Mouse (Mus musculus) gastrocnemius, postnatal 25 days (tissue): ENCODE measurements around the gene Slc22a20. TPM values are rescaled to one million over a fixed set of nuclear protein-coding genes. Genes with fewer than 3 reads are reported as not detected.

Experiments
- DNase-seq: peaks from one replicate; pipeline ENCODE4 v3.0.0; 2022
- long read RNA-seq, 2 experiments: library from polyadenylated mRNA; stranded (forward); transcript quantifications; one replicate each; pipeline ENCODE4 v2.0.0; 2021
- total RNA-seq, 2 experiments: library from RNA; stranded (reverse); gene quantifications; 1 replicate in 1 of 2; 2 replicates in 1 of 2; pipeline ENCODE4 v1.2.3; 2021

Slc22a20 gene
- total RNA-seq: not detected
- long read RNA-seq, experiment 1: 0 reads
- long read RNA-seq, experiment 2: 0 reads

DNA sequence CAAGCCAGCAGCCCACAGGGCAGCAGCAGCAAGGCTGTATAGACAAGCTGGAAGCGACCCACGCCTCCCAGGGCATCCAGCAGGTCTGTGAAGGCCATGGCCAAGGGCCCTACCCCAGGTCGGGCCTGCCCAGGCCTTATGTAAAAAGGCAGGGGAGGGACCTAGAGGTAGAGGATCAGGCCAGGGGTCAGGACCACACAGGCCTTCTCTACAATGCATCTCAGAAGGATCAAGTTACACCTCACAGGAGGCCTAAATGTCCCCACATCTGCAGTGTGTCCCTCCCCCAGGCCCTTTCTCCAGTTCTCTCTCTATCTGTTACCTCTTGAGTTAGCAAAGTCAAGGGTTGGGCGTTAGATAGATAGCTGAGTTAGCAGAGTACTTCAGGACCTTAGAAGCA is at the start of gene Slc22a20:
TSS of gene Slc22a20 (minus strand) at position 101 of the 400 bp plus-strand sequence.
- DNase-seq: no peak

DNA sequence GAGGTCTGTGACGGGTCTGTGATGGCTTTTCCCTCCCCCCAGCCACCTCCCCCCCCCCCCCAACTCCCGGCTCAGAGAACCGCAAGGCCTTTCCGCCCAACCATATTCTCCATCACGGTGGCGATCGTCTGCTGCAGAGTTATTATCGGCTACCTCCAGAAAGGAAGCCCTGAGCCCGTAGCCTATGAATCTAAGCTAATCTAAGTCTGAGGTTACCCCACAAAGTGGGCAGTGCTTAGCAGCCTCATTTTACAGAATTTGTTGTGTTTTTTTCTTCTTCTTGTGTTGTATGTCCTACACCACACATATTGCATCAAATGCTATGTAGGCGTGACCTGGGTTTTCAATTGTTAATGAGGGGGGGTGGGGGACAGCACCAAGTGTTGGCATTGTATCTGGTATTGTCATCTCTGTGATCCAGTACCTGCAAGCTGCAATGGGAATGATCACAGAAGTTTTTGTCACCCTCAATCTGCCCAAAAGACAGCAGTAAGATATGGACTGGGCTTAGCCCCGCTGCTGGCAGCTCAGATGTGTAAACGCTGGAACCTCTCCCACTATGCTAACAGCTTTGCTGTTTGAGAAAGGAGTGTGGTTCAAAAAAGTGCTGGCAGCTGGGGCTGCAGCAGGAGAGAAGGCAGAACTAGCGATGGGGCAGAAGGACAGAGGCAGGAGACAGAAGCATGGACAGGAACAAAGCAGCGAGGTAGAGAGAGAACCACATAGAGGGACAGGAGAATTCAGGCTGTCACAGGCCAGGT is 44.8 kb upstream of the Slc22a20 start:
- no peak for DNase-seq

DNA sequence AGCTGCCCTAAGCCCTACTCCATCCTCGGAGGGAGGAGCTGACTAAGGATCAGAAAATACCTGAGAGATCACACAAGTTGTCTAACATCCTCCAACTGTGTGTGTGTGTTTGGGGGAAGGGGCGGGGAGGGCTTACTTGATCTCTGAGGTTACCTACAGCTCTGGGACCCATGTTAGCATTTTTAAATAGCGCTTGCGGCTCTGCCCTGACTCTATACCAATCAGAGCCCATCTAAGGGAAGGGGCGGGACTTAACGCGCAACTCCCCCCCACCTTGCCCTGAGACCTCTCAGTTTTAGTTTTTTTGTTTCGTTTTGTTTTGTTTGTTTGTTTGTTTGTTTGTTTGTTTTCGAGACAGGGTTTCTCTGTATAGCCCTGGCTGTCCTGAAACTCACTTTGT is 43.5 kb upstream of the Slc22a20 start:
- DNase-seq: no peak

DNA sequence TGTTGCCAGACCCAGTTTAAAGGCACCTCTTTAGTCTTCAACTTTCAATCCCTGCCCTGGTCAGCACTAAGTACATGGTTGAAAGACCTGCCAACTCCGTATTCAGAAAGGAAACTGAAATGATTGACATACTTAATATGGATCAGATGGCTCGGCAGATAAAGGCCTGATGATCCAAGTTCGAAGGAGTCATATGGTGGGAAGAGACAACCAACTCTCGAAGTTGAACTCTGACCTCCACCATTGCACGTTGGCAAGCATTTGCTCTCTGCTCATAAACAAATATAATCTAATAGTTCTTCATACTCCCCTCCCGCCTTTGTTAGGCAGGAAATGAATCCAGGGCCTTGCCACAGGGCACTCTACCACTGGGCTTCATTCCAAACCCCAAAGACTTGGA is 43.0 kb upstream of the Slc22a20 start:
- no peak for DNase-seq

DNA sequence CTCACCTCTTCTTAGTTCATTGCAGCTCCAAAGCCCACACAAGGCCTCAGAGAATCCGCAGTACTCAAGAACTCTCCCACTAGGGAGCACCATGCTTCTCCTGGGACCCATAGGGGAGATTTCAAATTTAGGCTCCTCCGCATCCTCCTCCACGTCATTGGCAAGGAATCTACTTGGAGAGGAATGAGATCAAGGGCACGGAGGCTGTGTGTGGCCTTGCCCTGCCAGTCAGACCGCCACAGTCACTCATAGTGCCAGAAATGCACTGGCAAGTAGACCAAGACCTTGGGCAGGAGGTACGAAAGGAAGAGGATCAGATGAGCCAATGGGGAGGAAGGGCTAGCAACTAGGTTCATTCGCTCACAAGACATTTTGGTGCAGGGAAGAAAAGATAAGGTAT is 38.0 kb upstream of the Slc22a20 start:
- DNase-seq: no peak

DNA sequence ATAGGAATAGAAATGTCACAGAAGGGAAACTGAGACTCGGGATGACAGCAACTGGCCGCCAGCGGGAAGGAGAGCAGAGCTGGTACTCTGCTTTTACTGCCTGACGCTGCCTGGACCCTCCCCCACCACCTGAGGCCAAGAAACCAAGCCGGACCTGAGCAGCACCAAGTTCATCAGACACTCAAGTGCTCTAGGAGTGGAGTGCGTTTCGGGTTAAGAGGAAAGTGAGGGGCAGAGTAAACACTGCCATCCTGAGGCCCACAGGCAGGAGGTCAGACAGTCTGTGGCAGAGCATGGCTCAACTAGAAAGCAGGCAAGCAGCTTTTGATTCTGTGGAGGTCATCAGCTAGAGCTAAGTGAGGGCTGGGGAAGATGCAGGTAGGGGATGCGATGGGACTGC is 37.1 kb upstream of the Slc22a20 start:
- DNase-seq: no peak

DNA sequence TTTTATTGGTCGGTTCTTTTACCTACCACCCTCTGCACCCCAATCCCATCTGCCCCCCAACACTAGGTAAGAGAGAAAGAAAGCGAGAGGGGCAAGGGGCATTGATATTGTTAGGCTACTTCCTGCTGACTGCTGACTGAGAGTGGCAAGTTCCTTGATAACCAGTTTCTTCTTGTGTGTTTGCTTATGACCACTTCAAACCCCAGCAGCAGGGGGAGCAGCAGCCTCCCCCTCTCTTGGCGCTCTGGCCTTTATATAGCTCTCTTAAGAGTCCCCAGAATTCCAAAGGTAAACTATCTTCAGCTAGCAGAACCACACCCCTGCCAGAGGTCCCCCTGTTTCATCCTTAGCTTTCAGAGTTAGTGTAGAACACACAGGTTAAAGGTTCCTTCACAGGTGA is 34.3 kb upstream of the Slc22a20 start:
- no peak for DNase-seq

DNA sequence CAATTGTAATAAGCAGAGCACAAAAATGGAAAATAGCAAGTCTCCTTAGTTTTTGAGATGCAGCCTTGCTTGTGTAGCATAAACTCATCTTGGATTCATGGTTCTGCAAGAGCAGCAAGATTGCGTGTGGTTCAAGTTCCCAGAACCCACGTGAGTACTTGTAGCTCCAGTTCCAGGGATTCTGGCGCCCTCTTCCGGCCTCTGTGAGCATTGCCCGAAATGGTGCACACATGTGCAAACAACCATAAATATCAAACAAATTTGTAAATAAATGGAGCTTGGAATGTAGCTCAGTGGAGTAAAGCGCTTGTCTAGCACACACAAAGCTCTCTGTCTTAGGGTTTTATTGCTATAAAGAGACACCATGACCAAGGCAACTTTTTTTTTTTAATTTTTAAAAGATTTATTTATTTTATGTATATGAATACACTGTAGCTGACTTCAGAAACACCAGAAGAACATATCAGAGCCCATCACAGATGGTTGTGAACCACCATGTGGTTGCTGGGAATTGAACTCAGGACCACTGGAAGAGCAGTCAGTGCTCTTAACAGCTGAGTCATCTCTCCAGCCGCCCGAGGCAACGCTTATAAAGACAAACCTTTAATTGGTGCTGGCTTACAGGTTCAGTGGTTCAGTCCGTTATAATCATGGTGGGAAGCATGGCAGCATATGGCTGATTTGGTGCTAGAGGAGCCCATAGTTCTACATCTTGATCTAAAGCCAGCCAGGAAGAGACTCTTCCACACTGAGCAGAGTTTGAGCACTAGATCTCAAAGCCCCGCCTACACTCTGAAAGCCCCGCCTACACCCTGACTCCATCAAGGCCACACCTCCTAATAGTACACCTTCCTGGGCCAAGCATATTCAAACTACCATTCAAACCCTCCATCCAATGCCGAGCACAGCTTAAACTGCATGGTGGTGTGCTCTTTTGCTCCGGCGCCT is 32.5 kb upstream of the Slc22a20 start:
- DNase-seq: peak; percentile 72

DNA sequence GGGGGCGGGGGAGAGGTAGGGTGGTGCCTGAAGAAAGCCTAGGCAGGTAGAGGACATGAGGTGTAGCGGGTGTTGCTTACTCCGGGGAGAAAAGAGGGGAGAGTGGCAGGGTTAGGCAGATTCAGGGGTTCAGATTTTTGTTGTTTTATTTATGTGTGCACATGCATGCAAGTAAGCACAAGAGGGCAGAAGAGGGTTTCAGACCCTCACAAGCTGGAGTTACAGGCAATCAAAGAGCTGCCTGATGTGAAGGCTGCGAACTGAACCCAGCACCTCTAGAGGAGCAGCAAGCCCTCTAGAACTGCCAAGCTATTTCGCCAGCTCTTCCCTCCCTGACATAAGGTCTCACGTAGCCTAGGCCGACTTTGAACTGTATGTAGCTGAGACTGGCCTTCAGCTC is 30.6 kb upstream of the Slc22a20 start:
- DNase-seq: no peak

DNA sequence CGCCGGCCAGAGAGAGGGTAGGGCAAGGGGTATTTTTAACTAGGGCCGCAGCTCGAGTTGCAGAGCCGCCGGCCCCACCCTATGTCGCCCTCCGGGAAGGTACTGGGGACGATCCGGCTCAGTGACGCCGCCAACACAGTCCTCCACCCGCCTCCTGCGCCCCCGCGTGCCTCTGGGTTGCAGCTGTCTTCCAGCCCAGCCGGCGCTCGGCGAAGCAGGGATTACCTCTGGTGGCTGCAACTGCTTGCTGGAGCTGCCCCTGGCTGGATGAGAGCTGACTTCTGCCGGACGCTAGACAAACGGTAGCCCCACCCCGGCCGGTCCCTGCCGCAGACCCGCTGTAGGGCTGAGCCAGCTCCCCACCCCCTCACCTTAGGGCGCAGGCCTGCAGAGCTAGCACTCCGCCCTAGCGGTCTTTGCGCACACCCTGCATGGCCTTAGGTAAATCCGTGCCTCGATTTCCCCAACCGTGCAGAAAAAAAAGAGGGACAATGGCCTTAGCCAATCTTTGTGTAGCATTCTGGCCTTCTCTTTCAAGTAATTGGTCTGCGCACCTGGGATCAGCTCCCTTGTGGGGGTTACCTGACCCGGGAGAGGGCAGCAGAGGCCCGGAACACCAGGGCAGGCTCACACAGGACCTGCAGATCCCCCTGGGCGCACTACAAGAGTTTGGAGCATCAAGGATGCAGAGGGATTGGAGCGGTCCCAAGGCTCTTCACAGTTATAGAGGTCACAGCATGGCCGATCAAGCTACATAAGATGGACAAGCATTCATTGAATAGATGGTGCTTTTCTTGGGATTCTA is 29.8 kb upstream of the Slc22a20 start, which contains the start of gene Capn1:
TSS of gene Capn1 (minus strand) at position 387 of the 805 bp plus-strand sequence.
- DNase-seq: peak; percentile 88

DNA sequence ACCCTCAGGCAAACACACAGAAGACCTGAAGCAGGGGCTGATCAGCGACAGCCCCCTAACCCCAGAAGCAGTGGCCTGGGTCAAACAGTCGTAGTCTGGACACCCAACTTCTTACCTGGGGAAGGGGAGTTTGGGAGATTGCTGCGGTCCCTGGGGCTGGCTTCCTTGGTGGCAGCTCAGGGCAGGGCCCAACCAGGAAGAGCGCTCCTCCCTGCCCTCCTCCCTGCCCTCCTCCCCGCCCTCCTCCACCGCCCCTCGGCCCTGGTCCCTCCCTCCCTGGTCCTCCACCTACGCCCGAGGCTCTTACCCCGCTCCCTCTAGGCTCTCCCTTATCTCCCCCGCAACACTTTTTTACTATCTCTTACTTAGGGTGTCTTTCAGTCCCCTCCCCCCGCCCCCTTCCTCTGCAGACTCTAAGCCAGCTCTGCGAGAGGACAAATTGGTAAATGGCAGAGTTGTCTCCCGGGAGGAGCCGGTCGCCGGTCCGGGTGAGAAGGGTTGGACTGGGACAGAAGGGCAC is 29.1 kb upstream of the Slc22a20 start:
- DNase-seq: peak; percentile 66

DNA sequence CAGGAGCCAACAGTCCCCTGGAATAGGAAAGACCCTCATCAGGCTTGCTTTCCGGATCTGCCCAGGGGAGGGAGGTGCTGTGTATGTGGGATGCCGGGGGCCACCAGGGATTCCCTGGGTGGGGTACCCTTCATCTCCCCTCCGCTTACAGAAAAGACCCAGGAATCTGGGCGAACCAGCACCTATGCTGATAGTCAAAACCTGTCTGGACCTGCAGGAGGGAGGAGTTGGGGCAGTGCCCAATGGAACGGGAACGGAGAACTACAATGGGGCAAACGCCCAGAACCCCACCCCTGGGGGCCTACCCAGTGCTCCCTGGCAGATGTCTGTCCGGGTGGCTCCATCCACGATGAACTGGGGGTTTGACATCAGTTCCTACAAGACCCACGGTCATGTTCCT is 27.7 kb upstream of the Slc22a20 start:
- no peak for DNase-seq

DNA sequence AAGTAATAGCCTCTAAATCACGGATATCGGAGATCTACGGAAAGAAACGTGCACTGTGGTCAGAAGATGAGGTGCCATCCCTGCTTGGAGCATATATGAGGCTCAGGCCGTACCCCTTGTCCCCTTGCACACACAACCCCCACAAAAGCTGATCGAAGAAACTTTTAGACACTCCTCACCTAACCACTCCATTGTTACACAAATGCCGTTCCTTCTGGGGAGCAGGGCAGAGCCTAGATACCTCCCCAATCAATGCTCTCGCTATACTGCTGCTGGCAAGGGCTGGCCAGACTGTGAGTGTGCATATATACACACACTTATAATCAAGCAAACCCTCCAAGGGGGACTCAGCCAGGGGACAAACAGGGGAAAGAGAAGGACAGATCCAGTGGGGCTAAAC is 23.2 kb upstream of the Slc22a20 start:
- no peak for DNase-seq

DNA sequence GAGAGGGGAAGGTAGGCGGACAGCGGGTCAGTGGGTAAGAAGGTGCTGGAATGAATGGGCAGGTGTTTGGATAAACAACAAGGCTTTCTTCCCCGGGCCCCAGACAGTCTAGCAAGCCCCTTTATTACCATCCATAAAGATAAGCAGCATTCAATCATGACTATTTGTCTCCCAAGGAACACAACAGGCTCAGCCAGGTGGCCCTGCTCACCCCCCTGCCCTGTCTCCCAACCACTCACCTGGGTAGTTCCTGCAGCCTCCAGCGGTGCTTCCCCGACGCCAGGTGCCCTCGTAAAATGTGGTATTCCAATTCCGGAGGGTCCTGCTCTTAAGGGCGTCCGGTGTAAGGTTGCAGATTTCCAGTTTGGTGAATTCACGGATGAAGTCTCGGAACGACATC is 21.1 kb upstream of the Slc22a20 start:
- no peak for DNase-seq

DNA sequence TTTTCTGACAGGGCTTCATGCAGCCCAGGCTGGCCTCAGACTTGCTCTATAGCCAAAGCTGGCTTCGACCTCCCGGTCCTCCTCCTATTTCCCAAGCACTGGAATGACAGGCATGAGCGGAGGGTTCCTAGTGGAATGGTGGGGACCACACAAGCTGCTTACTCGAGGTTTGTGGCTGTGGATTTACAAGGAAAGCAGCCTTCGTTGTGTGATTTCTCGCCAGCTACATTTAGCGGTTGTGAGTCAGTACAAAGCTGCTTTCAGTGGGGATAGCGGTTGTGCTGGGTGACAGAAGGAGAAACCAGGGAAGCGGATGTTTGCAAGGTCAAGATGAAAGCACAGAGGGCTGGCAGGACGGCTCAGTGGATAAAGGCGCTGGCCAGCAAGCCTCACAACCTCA is 19.6 kb upstream of the Slc22a20 start:
- DNase-seq: no peak

DNA sequence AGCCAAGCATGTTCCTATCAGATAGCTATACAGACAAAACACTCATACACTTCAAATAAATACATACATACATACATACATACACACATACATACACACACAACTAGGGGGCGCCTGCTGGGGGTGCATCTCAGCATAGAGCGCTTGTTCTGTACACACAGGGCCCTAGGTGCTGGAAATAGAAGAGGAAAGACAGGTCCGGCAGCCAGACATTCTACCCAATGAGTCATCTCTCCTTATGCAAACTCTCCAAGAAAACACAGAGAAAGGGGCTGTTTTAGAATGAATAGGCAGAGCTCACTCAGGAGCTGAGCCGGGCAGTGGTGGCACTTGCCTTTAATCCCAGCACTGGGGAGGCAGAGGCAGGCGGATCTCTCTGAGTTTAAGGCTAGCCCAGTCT is 14.0 kb upstream of the Slc22a20 start:
- DNase-seq: no peak

DNA sequence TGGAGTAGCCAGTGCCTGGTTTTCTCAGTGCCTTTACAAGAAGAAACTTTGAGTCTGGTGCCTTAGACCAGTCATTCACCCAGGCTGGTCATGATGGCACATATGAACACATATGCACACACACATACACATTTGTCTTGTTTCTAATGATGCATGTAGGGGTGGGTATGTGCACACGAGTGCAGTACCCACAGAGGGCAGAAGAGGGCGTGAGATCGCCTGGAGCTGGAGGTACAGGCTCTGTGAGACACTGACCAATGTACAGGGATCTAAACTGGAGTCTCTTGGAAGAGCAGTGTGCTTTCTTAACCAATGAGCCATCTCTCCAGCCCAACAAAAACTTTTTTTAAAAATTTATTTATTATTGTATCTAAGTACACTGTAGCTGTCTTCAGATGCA is 12.2 kb upstream of the Slc22a20 start:
- DNase-seq: no peak

DNA sequence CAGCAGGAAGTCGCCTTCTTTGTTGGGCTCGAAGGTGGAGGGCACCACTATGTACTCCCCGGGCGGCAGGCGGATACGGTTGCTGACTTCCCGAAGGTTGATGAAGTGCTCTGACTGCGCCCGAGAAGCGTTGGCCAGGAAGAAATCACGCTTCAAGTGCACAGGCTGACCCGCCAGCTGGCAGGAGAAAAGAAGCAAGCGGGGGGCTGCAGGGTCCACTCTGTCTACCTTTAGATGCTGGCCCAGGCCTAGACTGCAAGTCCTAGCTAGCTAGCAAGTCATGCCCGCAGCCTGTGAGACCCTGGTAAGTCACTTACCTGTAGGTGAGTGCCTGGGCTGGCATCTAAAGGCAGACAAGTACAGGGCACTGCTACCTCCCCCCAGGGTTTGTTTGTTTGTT is 8.8 kb upstream of the Slc22a20 start:
- DNase-seq: no peak

DNA sequence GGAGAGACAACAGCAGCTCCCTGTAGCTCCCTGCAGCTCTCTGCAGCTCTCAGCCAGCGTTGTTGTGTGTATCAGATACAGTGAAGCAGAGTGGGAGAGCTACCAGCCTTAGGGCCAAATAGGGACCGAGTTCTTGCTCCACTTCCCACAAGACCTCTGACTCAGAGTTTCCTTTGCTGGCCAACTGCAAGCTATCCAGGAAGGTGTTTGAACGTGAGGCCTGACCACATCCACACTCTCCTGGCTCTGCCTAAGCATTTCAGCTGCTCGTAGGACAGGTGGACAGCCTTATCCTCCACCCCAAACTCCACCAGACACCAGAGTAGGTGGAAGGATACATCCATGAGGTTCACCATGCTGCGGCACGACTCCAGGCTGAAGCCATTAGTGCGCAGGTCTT is 6.1 kb upstream of the Slc22a20 start:
- DNase-seq: no peak

DNA sequence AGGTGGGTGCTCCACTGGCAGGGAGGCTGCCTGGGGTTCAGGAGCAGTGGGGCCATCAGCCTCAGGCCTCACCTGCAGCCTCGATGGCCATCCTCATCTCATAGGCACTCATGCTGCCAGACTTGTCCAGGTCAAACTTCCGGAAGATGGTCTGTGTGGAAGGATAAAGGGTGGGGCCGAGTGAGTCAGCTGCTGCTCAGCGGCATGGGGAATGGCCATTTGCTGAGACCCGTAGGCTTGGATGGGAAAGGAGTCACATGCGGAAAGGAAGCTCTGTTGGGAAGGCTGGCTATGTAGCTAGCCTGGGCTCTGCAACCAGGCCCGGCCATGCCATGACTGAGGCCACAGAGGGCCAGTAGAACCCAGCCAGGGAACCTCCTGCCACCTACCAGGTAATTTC is 5.5 kb upstream of the Slc22a20 start:
- no peak for DNase-seq

DNA sequence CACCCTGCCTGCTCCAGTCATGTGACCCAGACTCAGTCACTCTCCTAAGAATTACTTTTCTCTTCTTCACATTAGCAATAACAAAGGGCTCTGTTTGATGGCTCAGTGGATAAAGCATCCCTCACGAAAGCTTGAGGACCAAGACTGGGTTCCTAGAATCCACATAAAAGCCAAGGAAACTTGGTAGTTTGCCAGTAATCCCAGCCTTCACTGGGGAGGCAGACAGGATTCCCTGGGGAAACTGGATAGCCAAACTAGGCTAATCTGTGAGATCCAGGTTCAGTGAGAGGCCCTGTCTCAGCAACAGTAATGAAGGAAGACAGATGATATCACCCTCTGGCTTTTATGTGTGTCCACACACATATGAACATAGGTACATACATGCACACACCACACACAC is 5.0 kb upstream of the Slc22a20 start:
- no peak for DNase-seq

DNA sequence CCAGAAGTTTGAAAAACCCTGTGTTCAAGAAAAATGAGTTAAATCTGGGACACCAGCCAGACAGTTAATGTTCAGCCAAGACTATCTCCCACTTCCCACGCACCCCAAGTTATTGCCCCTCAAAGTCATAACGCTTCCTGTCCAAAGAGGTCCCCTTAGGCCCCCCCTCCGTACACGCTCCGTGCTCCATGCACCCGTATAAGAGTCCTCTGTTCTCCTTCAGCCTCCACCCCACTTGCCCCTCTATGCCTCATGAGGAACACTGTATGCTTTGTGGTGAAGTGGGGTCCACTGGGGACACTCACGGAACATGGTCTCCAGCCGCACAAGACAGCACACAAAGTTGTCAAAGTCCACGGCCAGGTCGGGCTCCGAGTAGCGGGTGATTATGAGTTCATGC is 4.1 kb upstream of the Slc22a20 start:
- no peak for DNase-seq
